Mouse (Mus musculus) erythroblast, embryonic 14.5 days (primary cell): ENCODE measurements at regions not wholly inside any gene's neighbourhood (a gene's known extent, or its start where the extent isn't known, plus 50 kb on each side); places are given as distances from the start of the nearest gene placed in this dataset.

Experiments
- GATA1 ChIP-seq: IDR thresholded peaks from 2 replicates; pipeline ENCODE4 v1.6.1; 2012; ENCODE audit warnings: low read length, inconsistent platforms, mixed read lengths
- TAL1 ChIP-seq: IDR thresholded peaks from 3 replicates; pipeline ENCODE4 v1.6.1; 2012; ENCODE audit warnings: low read length, inconsistent platforms, mixed read lengths

GRCm38 (mm10) chr14:25366009-25366408, 93.0 kb upstream of the Zmiz1 start:
- TF ChIP-seq GATA1 (no peak), TAL1 (no peak)
